Mouse (Mus musculus): ENCODE results near the gene Pbx1. TPM values are rescaled to one million over a fixed set of nuclear protein-coding genes. Genes with fewer than 3 reads are reported as not detected.

The Pbx1 gene
- polyA plus RNA-seq, 1 experiment from 2014 or later: 23.2 TPM

DNA sequence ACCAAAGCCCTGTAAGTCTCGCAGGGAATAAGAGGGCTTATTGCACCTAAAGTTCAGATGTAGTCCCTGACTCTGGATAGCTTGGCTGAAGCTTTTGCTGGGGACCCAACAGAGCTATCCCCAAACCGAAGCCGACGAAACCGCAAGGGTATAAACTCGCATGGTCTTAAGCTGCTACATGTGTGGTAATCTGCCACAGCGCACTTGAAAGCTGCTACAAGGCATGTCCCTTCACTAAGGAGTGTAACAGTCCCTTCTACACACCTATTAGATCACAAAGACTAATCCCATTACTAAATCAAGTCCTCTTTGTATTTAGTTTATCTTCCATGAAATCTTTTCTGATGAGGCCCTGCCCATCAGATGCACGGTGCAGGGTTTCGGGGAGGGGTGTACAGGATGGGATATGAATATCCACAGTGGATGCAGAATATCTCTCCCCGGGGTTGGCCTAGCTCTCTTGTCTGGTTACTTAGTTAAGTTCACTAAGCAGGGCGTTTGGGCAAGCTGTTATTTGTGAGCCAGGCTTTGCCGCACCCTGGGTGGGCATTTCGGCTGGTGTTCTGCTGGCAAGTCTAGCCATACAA lies 231.4 kb downstream of the Pbx1 start:
- Histone ChIP-seq H3K4me2 (replicated peaks; ENCODE audit: low read depth) (no peak overlapping the region), H3K9ac (ENCODE audit: low read length) (no peak overlapping the region), H3K36me3 (ENCODE audit: control insufficient read depth, insufficient read depth, low read length) (peaks cover 12% of the 10 kb centered on the region), H3K27me3 (ENCODE audit: control insufficient read depth, insufficient read depth, low read length) (no peaks in the 10 kb centered on the region), H3K4me1 (replicated peaks; ENCODE audit: control insufficient read depth, insufficient read depth) (no peaks in the 10 kb centered on the region), H3K9me3 (ENCODE audit: control insufficient read depth, low read length) (no peaks in the 10 kb centered on the region), H3K27ac (replicated peaks) (no peak overlapping the region), H3K4me3 (ENCODE audit: low read depth, low read length) (no peak overlapping the region)
- WGBS: 90% methylated on average over 13 of the region's 13 CpGs
- no peak for ATAC-seq (ENCODE audit: low FRiP score, low TSS enrichment)
- DNase-seq (ENCODE audit: low spot score): no peak
- no peak for TF ChIP-seq EP300 (optimal IDR thresholded peaks at IDR 0.05)
- TF ChIP-seq CTCF (IDR thresholded peaks at IDR 0.05; ENCODE audit: low read depth): no peak

DNA sequence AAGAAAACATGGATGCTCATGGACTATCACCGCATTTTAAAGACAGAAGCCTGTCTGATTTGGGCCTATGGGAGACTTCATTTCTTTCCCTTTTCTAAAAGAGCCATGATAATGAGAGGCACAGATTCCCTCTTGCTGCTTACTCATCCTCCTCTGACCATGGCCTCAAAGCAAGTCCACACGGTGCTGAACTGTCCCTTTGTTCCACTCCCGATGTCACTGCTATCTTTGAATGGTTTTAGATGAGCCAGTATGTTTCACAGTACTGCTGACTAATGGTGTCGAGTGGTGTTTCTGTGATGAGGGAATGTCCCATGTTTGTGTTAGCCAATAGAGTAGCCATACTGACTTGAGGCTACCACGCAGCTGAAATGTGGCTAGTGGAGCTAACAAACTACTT lies 233.8 kb downstream of the Pbx1 start:
- no peak for DNase-seq (ENCODE audit: low spot score)
- peaks cover 14% of the 10 kb centered on the region for H3K36me3 ChIP-seq (ENCODE audit: control insufficient read depth, insufficient read depth, low read length)
- no peak overlapping the region for H3K27ac ChIP-seq (replicated peaks)
- H3K4me1 ChIP-seq (replicated peaks; ENCODE audit: control insufficient read depth, insufficient read depth): no peaks in the 10 kb centered on the region
- H3K4me3 ChIP-seq (ENCODE audit: low read depth, low read length): no peak overlapping the region
- no peak overlapping the region for H3K4me2 ChIP-seq (replicated peaks; ENCODE audit: low read depth)
- H3K9ac ChIP-seq (ENCODE audit: low read length): no peak overlapping the region
- 84% methylated on average over 5 of the region's 5 CpGs for WGBS
- ATAC-seq (ENCODE audit: low FRiP score, low TSS enrichment): no peak
- TF ChIP-seq EP300 (optimal IDR thresholded peaks at IDR 0.05) (no peak), CTCF (IDR thresholded peaks at IDR 0.05; ENCODE audit: low read depth) (no peak)
- H3K27me3 ChIP-seq (ENCODE audit: control insufficient read depth, insufficient read depth, low read length): no peaks in the 10 kb centered on the region
- no peaks in the 10 kb centered on the region for H3K9me3 ChIP-seq (ENCODE audit: control insufficient read depth, low read length)

DNA sequence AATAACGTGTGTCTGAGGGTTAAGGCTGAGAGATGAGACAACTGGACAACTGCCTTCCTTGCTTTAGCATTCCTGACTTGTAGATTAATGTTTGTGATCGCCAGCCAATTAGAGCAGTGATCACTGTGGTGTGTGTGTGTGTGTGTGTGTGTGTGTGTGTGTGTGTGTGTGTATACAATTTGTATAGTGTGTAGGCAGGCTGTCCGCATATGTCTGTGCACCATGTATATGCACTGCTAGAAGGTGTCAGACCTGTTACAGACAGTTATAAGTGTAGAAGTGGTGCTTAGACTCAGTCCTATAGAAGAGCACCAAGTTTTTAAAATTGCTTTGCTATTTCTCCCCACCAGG lies 234.2 kb downstream of the Pbx1 start:
- Histone ChIP-seq H3K27me3 (ENCODE audit: control insufficient read depth, insufficient read depth, low read length) (no peaks in the 10 kb centered on the region), H3K9me3 (ENCODE audit: control insufficient read depth, low read length) (no peaks in the 10 kb centered on the region), H3K36me3 (ENCODE audit: control insufficient read depth, insufficient read depth, low read length) (peaks cover 14% of the 10 kb centered on the region), H3K4me2 (replicated peaks; ENCODE audit: low read depth) (no peak overlapping the region), H3K27ac (replicated peaks) (no peak overlapping the region), H3K4me1 (replicated peaks; ENCODE audit: control insufficient read depth, insufficient read depth) (no peaks in the 10 kb centered on the region), H3K9ac (ENCODE audit: low read length) (no peak overlapping the region), H3K4me3 (ENCODE audit: low read depth, low read length) (no peak overlapping the region)
- ATAC-seq (ENCODE audit: low FRiP score, low TSS enrichment): no peak
- WGBS: 62% methylated on average over 3 of the region's 3 CpGs
- no peak for DNase-seq (ENCODE audit: low spot score)
- no peak for TF ChIP-seq EP300 (optimal IDR thresholded peaks at IDR 0.05)
- no peak for TF ChIP-seq CTCF (IDR thresholded peaks at IDR 0.05; ENCODE audit: low read depth)

DNA sequence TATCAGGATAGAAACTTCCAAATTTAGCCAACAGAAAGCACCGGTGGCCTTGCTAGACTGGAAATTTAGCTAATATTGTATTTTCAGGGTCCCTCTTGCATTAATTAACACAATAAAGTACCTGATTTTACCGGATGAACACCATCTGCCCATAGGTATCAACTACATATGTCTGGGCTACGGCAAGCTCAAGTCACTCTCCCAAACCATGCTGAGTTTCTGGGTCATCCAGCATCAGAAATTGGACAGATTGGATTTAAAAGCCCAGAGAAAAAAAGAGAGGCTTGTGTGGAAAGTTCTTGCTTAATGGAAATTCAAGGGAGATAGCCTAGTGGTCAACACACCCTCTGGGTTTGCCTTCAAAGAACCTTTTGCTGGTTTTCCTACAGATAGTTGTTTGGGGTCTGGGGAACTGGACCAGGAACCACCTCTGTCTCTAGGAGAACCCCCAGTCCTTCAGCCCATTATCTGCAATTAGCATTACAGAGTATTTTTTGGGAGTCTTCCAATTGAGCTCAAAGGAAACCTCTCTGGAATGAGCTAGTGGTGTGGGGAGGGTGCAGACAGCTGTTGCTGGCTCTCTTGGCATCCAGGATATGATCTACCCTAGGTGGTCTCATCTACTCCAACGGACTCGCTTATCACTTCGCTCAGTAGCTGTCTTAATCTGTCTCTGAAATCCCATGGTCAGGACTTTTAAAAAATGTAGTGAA lies 234.7 kb downstream of the Pbx1 start:
- Histone ChIP-seq H3K9me3 (ENCODE audit: control insufficient read depth, low read length) (no peaks in the 10 kb centered on the region), H3K27me3 (ENCODE audit: control insufficient read depth, insufficient read depth, low read length) (no peaks in the 10 kb centered on the region), H3K36me3 (ENCODE audit: control insufficient read depth, insufficient read depth, low read length) (peaks cover 14% of the 10 kb centered on the region), H3K4me1 (replicated peaks; ENCODE audit: control insufficient read depth, insufficient read depth) (no peaks in the 10 kb centered on the region), H3K4me3 (ENCODE audit: low read depth, low read length) (no peak overlapping the region), H3K27ac (replicated peaks) (no peak overlapping the region), H3K4me2 (replicated peaks; ENCODE audit: low read depth) (no peak overlapping the region), H3K9ac (ENCODE audit: low read length) (no peak overlapping the region)
- 68% methylated on average over 6 of the region's 6 CpGs for WGBS
- TF ChIP-seq CTCF (IDR thresholded peaks at IDR 0.05; ENCODE audit: low read depth): no peak
- TF ChIP-seq EP300 (optimal IDR thresholded peaks at IDR 0.05): no peak
- no peak for ATAC-seq (ENCODE audit: low FRiP score, low TSS enrichment)
- no peak for DNase-seq (ENCODE audit: low spot score)

DNA sequence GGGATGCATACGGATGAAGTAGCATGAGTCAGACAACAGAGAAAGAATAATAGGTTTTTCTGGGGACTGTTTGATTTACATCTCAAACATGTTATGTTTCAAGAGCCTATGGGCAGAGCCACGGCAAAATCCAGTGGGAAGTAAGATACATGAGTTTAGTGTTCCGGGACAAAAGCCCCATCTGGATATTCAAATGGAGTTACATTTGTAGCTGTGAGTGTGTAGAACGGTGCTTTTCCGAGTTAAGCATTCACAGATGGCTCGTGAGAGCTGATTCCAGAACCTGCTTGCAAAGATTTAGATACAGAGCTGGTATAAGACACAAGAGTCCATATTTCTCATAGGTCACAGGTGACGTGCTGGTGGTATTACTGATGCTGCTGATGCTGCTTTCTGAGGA lies 238.7 kb downstream of the Pbx1 start:
- 78% methylated on average over 7 of the region's 7 CpGs for WGBS
- ATAC-seq (ENCODE audit: low FRiP score, low TSS enrichment) (no peak), DNase-seq (ENCODE audit: low spot score) (no peak)
- H3K4me2 ChIP-seq (replicated peaks; ENCODE audit: low read depth): no peak overlapping the region
- no peaks in the 10 kb centered on the region for H3K9me3 ChIP-seq (ENCODE audit: control insufficient read depth, low read length)
- no peaks in the 10 kb centered on the region for H3K27me3 ChIP-seq (ENCODE audit: control insufficient read depth, insufficient read depth, low read length)
- no peak overlapping the region for H3K9ac ChIP-seq (ENCODE audit: low read length)
- no peak overlapping the region for H3K4me3 ChIP-seq (ENCODE audit: low read depth, low read length)
- peaks cover 2% of the 10 kb centered on the region for H3K36me3 ChIP-seq (ENCODE audit: control insufficient read depth, insufficient read depth, low read length)
- H3K27ac ChIP-seq (replicated peaks): no peak overlapping the region
- H3K4me1 ChIP-seq (replicated peaks; ENCODE audit: control insufficient read depth, insufficient read depth): no peaks in the 10 kb centered on the region
- TF ChIP-seq CTCF (IDR thresholded peaks at IDR 0.05; ENCODE audit: low read depth) (no peak), EP300 (optimal IDR thresholded peaks at IDR 0.05) (no peak)

DNA sequence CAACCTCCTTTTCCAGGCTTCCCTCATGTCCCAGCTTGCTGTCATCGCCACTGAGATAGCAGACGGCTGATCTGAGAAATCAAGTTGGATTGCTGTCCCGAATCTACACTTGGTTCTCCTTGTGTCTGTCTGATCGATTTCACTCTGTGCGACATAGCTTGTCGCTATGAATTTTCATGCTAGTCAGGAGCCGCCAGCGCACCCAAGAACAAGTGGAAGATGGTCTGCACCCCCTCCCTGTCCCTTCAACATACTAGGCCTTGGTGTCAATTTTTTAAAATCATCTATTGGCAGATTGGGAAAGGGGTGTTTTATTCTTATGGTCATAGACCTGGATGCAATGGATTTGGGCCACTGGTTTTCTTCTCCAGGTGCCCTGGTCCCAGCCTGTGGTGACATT lies 249.3 kb downstream of the Pbx1 start:
- Histone ChIP-seq H3K9me3 (ENCODE audit: control insufficient read depth, low read length) (no peaks in the 10 kb centered on the region), H3K4me1 (replicated peaks; ENCODE audit: control insufficient read depth, insufficient read depth) (no peaks in the 10 kb centered on the region), H3K4me2 (replicated peaks; ENCODE audit: low read depth) (no peak overlapping the region), H3K36me3 (ENCODE audit: control insufficient read depth, insufficient read depth, low read length) (peaks cover 13% of the 10 kb centered on the region), H3K27me3 (ENCODE audit: control insufficient read depth, insufficient read depth, low read length) (no peaks in the 10 kb centered on the region), H3K9ac (ENCODE audit: low read length) (no peak overlapping the region), H3K27ac (replicated peaks) (no peak overlapping the region), H3K4me3 (ENCODE audit: low read depth, low read length) (no peak overlapping the region)
- ATAC-seq (ENCODE audit: low FRiP score, low TSS enrichment) (no peak), DNase-seq (ENCODE audit: low spot score) (no peak)
- WGBS: 97% methylated on average over 8 of the region's 8 CpGs
- no peak for TF ChIP-seq CTCF (IDR thresholded peaks at IDR 0.05; ENCODE audit: low read depth)
- TF ChIP-seq EP300 (optimal IDR thresholded peaks at IDR 0.05): no peak
